In the genomic region with DNA sequence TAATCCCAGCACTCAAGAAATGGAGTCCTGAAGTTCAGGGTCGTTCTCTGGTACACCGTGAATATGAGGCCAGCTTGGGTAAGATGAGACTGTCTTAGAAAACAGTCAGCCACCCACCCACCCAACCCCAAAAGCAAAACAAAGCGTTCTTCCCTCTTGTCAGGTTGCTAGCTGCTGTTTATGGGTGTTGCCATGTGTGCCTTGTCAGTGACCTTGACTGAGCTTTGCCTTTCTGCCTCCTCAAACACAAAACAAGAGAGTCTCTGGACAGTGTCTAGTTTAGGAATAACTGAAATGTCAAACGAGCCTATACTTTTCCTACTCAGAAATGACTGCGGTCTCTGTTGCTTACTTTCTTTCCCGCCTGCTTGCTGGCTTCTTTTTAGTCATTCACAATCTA, we compare ENCODE assay signal across 22 mouse cellular contexts. TPM values are rescaled to one million over a fixed set of nuclear protein-coding genes. Genes with fewer than 3 reads are reported as not detected.
"Had no signal": no experiment of that assay in that cellular context is flagged by ENCODE, and none has a peak within 500 bp of the region (broad histone marks: within the 10 kb centered on the region; RNA-seq: fewer than 3 reads in every experiment).

No protein-coding gene starts in this region.

- H3K4me3 ChIP-seq: liver, embryonic 15.5 days; lung, embryonic 15.5 days; megakaryocyte, embryonic 14.5 days; midbrain, embryonic 13.5 days; midbrain, embryonic 15.5 days; neural tube, embryonic 12.5 days; stomach, embryonic 15.5 days had no signal

- H3K27me3 ChIP-seq: liver, embryonic 15.5 days; lung, embryonic 15.5 days; megakaryocyte, embryonic 14.5 days; midbrain, embryonic 13.5 days; midbrain, embryonic 15.5 days; neural tube, embryonic 12.5 days; stomach, embryonic 15.5 days had no signal

- H3K36me3 ChIP-seq: liver, embryonic 15.5 days had no signal

- H3K4me1 ChIP-seq: liver, embryonic 15.5 days; lung, embryonic 15.5 days; megakaryocyte, embryonic 14.5 days; midbrain, embryonic 13.5 days; midbrain, embryonic 15.5 days; neural tube, embryonic 12.5 days; stomach, embryonic 15.5 days had no signal

- H3K4me2 ChIP-seq: liver, embryonic 15.5 days; lung, embryonic 15.5 days; midbrain, embryonic 11.5 days; midbrain, embryonic 13.5 days; midbrain, embryonic 15.5 days; neural tube, embryonic 12.5 days; stomach, embryonic 15.5 days had no signal

- ATAC-seq: liver, postnatal 0 days; lung, postnatal 0 days; midbrain, embryonic 13.5 days; midbrain, embryonic 15.5 days had no signal

- H3K9ac ChIP-seq: liver, embryonic 15.5 days; liver, postnatal 0 days; lung, embryonic 15.5 days; midbrain, embryonic 13.5 days; midbrain, embryonic 15.5 days; neural tube, embryonic 12.5 days; stomach, embryonic 15.5 days had no signal

- DNase-seq: liver, postnatal 0 days; lung, adult 2 months; lung, postnatal 14 days; lung, postnatal 36 days; right cerebral cortex, postnatal 14 days; thymus, adult 2 months; thymus, postnatal 25 days had no signal

- H3K27ac ChIP-seq: liver, embryonic 15.5 days; lung, embryonic 15.5 days; macrophage; midbrain, embryonic 13.5 days; midbrain, embryonic 15.5 days; neural tube, embryonic 12.5 days; stomach, embryonic 15.5 days; stomach, postnatal 0 days had no signal

- H3K9me3 ChIP-seq: liver, embryonic 15.5 days; lung, embryonic 15.5 days; midbrain, embryonic 13.5 days; midbrain, embryonic 15.5 days; neural tube, embryonic 12.5 days; stomach, embryonic 15.5 days had no signal

RNA-seq across cellular contexts. Expression of a gene that starts 37.3 kb away (rescaled TPM):
- polyA plus RNA-seq: macrophage had no signal

RNA-seq across cellular contexts. Expression of a gene that starts 41.1 kb away (rescaled TPM):
- total RNA-seq: megakaryocyte progenitor cell, adult 5-6 weeks; monocyte, adult 5-6 weeks; neutrophil, adult 5-6 weeks had no signal
- polyA plus RNA-seq: macrophage; spleen, adult 2 months had no signal
